Mouse (Mus musculus): ENCODE results near the gene Uck1. TPM values are rescaled to one million over a fixed set of nuclear protein-coding genes. Genes with fewer than 3 reads are reported as not detected.

The Uck1 gene
- total and polyA plus RNA-seq, 3 experiments = 60.6 to 73.7 TPM; not detected in 1

- Histone ChIP-seq H3K36me3 (ENCODE audit: control insufficient read depth in 1 of 2, insufficient read depth in 2 of 2, low read length in 2 of 2) (peaks cover 0 to 2% of the 10 kb centered on the region in 2 experiments; a peak in 2 of 4 replicates), H3K9me3 (replicated peaks; ENCODE audit: insufficient read depth, low read length) (no peaks in the 10 kb centered on the region), H3K27ac (ENCODE audit: control insufficient read depth, low read depth, low read length) (no peak overlapping the region), H3K27me3 (ENCODE audit: control insufficient read depth in 1 of 2, insufficient read depth in 2 of 2, low read length in 2 of 2) (no peaks in the 10 kb centered on the region), H3K4me1 (ENCODE audit: control insufficient read depth in 1 of 2, insufficient read depth in 2 of 2, low read length in 2 of 2) (no peaks in the 10 kb centered on the region), H3K4me3 (ENCODE audit: control insufficient read depth in 1 of 2, insufficient read depth in 1 of 2, low read depth in 2 of 2, low read length in 2 of 2) (no peak overlapping the region), H3K9ac (ENCODE audit: control insufficient read depth, low read depth, low read length, poor library complexity, severe bottlenecking) (no peak overlapping the region), H3K79me2 (ENCODE audit: control insufficient read depth, insufficient read depth, low read length, poor library complexity) (no peaks in the 10 kb centered on the region; the same call in 1 of the 2 replicates)
- TF ChIP-seq RCOR1 (IDR thresholded peaks at IDR 0.05; ENCODE audit: low read depth, low read length) = no peak
- TF ChIP-seq ZC3H11A (IDR thresholded peaks at IDR 0.05; ENCODE audit: low read depth, low read length) = no peak
- no peak for TF ChIP-seq MEF2A (IDR thresholded peaks at IDR 0.05; ENCODE audit: extremely low read depth, insufficient replicate concordance, low read depth, low read length, poor library complexity, severe bottlenecking)
- no peak for TF ChIP-seq TBP (IDR thresholded peaks at IDR 0.05; ENCODE audit: low read depth, low read length)
- TF ChIP-seq MAFK (IDR thresholded peaks at IDR 0.05; ENCODE audit: borderline replicate concordance, low read depth, low read length) = no peak
- no peak for TF ChIP-seq CTCF (IDR thresholded peaks at IDR 0.05 in 2 of 3, conservative IDR thresholded peaks at IDR 0.05 in 1 of 3; ENCODE audit: control insufficient read depth in 1 of 3, insufficient read depth in 1 of 3, low read depth in 2 of 3, low read length in 3 of 3, poor library complexity in 1 of 3, severe bottlenecking in 1 of 3)
- no peak for TF ChIP-seq HCFC1 (IDR thresholded peaks at IDR 0.05; ENCODE audit: low read depth, low read length)
- TF ChIP-seq RAD21 (IDR thresholded peaks at IDR 0.05; ENCODE audit: low read depth, low read length) = no peak
- no peak for TF ChIP-seq GATA1 (IDR thresholded peaks at IDR 0.05; ENCODE audit: low read depth, low read length)
- no peak for TF ChIP-seq CHD2 (IDR thresholded peaks at IDR 0.05; ENCODE audit: low read length)
- TF ChIP-seq UBTF (IDR thresholded peaks at IDR 0.05; ENCODE audit: borderline replicate concordance, insufficient read depth, low read depth, low read length) = no peak
- no peak for DNase-seq (ENCODE audit: low read depth, low spot score)
These were observed 44.4 kb downstream of the Uck1 start for GRCm38 (mm10) chr2:32215576-32215975.

GRCm38 (mm10) chr2:32213000-32213399 is 47.0 kb downstream of the Uck1 start:
- Histone ChIP-seq H3K27ac (ENCODE audit: control insufficient read depth, low read depth, low read length) (no peak overlapping the region), H3K9ac (ENCODE audit: control insufficient read depth, low read depth, low read length, poor library complexity, severe bottlenecking) (no peak overlapping the region), H3K4me1 (ENCODE audit: control insufficient read depth in 1 of 2, insufficient read depth in 2 of 2, low read length in 2 of 2) (no peaks in the 10 kb centered on the region), H3K4me3 (ENCODE audit: control insufficient read depth in 1 of 2, insufficient read depth in 1 of 2, low read depth in 2 of 2, low read length in 2 of 2) (no peak overlapping the region), H3K79me2 (ENCODE audit: control insufficient read depth, insufficient read depth, low read length, poor library complexity) (no peaks in the 10 kb centered on the region; the same call in 1 of the 2 replicates), H3K9me3 (replicated peaks; ENCODE audit: insufficient read depth, low read length) (no peaks in the 10 kb centered on the region), H3K27me3 (ENCODE audit: control insufficient read depth in 1 of 2, insufficient read depth in 2 of 2, low read length in 2 of 2) (no peaks in the 10 kb centered on the region), H3K36me3 (ENCODE audit: control insufficient read depth in 1 of 2, insufficient read depth in 2 of 2, low read length in 2 of 2) (peaks cover 0 to 11% of the 10 kb centered on the region in 2 experiments; a peak in 2 of 4 replicates)
- TF ChIP-seq MAX (IDR thresholded peaks at IDR 0.05; ENCODE audit: low read length) (no peak), MYB (IDR thresholded peaks at IDR 0.05; ENCODE audit: low read depth, low read length) (no peak), KAT2A (conservative IDR thresholded peaks at IDR 0.05; ENCODE audit: low read depth, low read length) (no peak), POLR2A (IDR thresholded peaks at IDR 0.05; ENCODE audit: control insufficient read depth in 1 of 2, insufficient read depth in 1 of 2, low read depth in 1 of 2, low read length in 2 of 2, poor library complexity in 1 of 2) (no peak), USF2 (IDR thresholded peaks at IDR 0.05; ENCODE audit: borderline replicate concordance in 1 of 2, insufficient read depth in 1 of 2, low read depth in 1 of 2, low read length in 2 of 2) (no peak), CHD1 (IDR thresholded peaks at IDR 0.05; ENCODE audit: low read depth, low read length) (no peak), GATA1 (IDR thresholded peaks at IDR 0.05; ENCODE audit: low read depth, low read length) (no peak), POLR2AphosphoS5 (IDR thresholded peaks at IDR 0.05; ENCODE audit: borderline replicate concordance, low read depth, low read length) (no peak), POLR2AphosphoS2 (IDR thresholded peaks at IDR 0.05; ENCODE audit: low read length) (no peak), ZMIZ1 (IDR thresholded peaks at IDR 0.05; ENCODE audit: low read depth, low read length) (no peak), CTCF (IDR thresholded peaks at IDR 0.05 in 2 of 3, conservative IDR thresholded peaks at IDR 0.05 in 1 of 3; ENCODE audit: control insufficient read depth in 1 of 3, insufficient read depth in 1 of 3, low read depth in 2 of 3, low read length in 3 of 3, poor library complexity in 1 of 3, severe bottlenecking in 1 of 3) (no peak), ELF1 (IDR thresholded peaks at IDR 0.05; ENCODE audit: low read depth, low read length) (no peak), NELFE (IDR thresholded peaks at IDR 0.05; ENCODE audit: low read depth, low read length) (no peak), RCOR1 (IDR thresholded peaks at IDR 0.05; ENCODE audit: low read depth, low read length) (no peak), SIN3A (IDR thresholded peaks at IDR 0.05; ENCODE audit: low read length) (no peak), E2F4 (IDR thresholded peaks at IDR 0.05; ENCODE audit: borderline replicate concordance, low read depth, low read length) (no peak), EP300 (IDR thresholded peaks at IDR 0.05; ENCODE audit: low read depth in 1 of 2, low read length in 2 of 2) (no peak), TAL1 (IDR thresholded peaks at IDR 0.05; ENCODE audit: low read length) (no peak), MAFK (IDR thresholded peaks at IDR 0.05; ENCODE audit: borderline replicate concordance, low read depth, low read length) (no peak)
- DNase-seq (ENCODE audit: low read depth, low spot score) = no peak
